Mouse (Mus musculus) stomach, postnatal 0 days (tissue): ENCODE data around the gene Islr. TPM values are rescaled to one million over a fixed set of nuclear protein-coding genes. Genes with fewer than 3 reads are reported as not detected.

Experiments
- ATAC-seq: fragments of 200-750 bp; cut with Nextera tagmentation; 2 replicates; pipeline ENCODE4 v1.8.0; 2017; ENCODE audit not compliant: low FRiP score, low TSS enrichment
- DNase-seq: peaks from one replicate; pipeline ENCODE4 v3.0.0-alpha.2; 2016; ENCODE audit warnings: low spot score
- H3K27ac ChIP-seq: fragments of 300-500 bp; sonication (generic); replicated peaks from 2 replicates; pipeline ENCODE4 v1.5.1; 2014; ENCODE audit warnings: mild to moderate bottlenecking, control low read depth
- H3K27me3 ChIP-seq: fragments of 300-500 bp; sonication (generic); 2 replicates; pipeline ENCODE4 v1.6.1; 2014; ENCODE audit warnings: low read length; ENCODE audit not compliant: control insufficient read depth, insufficient read depth
- H3K36me3 ChIP-seq: fragments of 300-500 bp; sonication (generic); 2 replicates; pipeline ENCODE4 v1.6.1; 2014; ENCODE audit warnings: low read length, mixed read lengths; ENCODE audit not compliant: control insufficient read depth, insufficient read depth
- H3K4me1 ChIP-seq: fragments of 300-500 bp; sonication (generic); replicated peaks from 2 replicates; pipeline ENCODE4 v1.6.1; 2014; ENCODE audit warnings: antibody characterized with exemption; ENCODE audit not compliant: control insufficient read depth, insufficient read depth
- H3K4me2 ChIP-seq: fragments of 300-500 bp; sonication (generic); replicated peaks from 2 replicates; pipeline ENCODE4 v1.6.1; 2014; ENCODE audit warnings: low read depth, mild to moderate bottlenecking, control low read depth, moderate library complexity
- H3K4me3 ChIP-seq: fragments of 300-500 bp; sonication (generic); 2 replicates; pipeline ENCODE4 v1.5.1; 2014; ENCODE audit warnings: low read depth, low read length, control low read depth
- H3K9ac ChIP-seq: fragments of 300-500 bp; sonication (generic); 2 replicates; pipeline ENCODE4 v1.6.1; 2014; ENCODE audit warnings: mild to moderate bottlenecking, low read length, control low read depth, mixed read lengths
- H3K9me3 ChIP-seq: fragments of 300-500 bp; sonication (generic); 2 replicates; pipeline ENCODE4 v1.6.1; 2016; ENCODE audit warnings: low read length; ENCODE audit not compliant: control insufficient read depth
- CTCF ChIP-seq: IDR thresholded peaks from 2 replicates; pipeline ENCODE4 v1.5.1; 2016; ENCODE audit warnings: antibody characterized with exemption, low read depth, mild to moderate bottlenecking, moderate library complexity
- EP300 ChIP-seq: optimal IDR thresholded peaks from 2 replicates; pipeline ENCODE3; 2016; ENCODE audit warnings: antibody characterized with exemption
- WGBS: fragments of 180-500 bp; shearing (Covaris S2); extraction: QIAGEN DNeasy Blood & Tissue Kit; methylation state at CpG from one replicate; pipeline ENCODE4 v1.1.7; 2014; 5-methylcytosine and 5-hydroxymethylcytosine counted together
- polyA plus RNA-seq: library from polyadenylated mRNA; unstranded; fragments of >200 nt; fragmentation: Nextera tagmentation; extraction: Ambion mirVana; gene quantifications from 2 replicates; pipeline ENCODE4 v1.2.1, GENCODE M21; 2015

Gene Islr
- polyA plus RNA-seq, 1 experiment from 2014 or later = 46.5 TPM

- no peaks in the 10 kb centered on the region for H3K36me3 ChIP-seq
- no peak for TF ChIP-seq EP300
- TF ChIP-seq CTCF = no peak
- H3K4me3 ChIP-seq = no peak overlapping the region
- WGBS = 74% methylated on average over 1 of the region's 1 CpGs
- H3K4me1 ChIP-seq = no peaks in the 10 kb centered on the region
- H3K9me3 ChIP-seq = no peaks in the 10 kb centered on the region
- no peak overlapping the region for H3K4me2 ChIP-seq
- DNase-seq = no peak
- no peak overlapping the region for H3K27ac ChIP-seq
- no peak for ATAC-seq
- no peak overlapping the region for H3K9ac ChIP-seq
- no peaks in the 10 kb centered on the region for H3K27me3 ChIP-seq
Observed at GRCm38 (mm10) chr9:58165779-58166178, 38.3 kb downstream of the Islr start.

GRCm38 (mm10) chr9:58163146-58163545, 41.0 kb downstream of the Islr start:
- H3K4me3 ChIP-seq = no peak overlapping the region
- no peaks in the 10 kb centered on the region for H3K9me3 ChIP-seq
- TF ChIP-seq CTCF = no peak
- no peak for TF ChIP-seq EP300
- H3K4me2 ChIP-seq = no peak overlapping the region
- WGBS = 61% methylated on average over 5 of the region's 5 CpGs
- no peak for DNase-seq
- H3K9ac ChIP-seq = no peak overlapping the region
- ATAC-seq = no peak
- no peaks in the 10 kb centered on the region for H3K36me3 ChIP-seq
- no peaks in the 10 kb centered on the region; the same call in 1 of the 2 replicates for H3K4me1 ChIP-seq
- no peak overlapping the region for H3K27ac ChIP-seq
- H3K27me3 ChIP-seq = no peaks in the 10 kb centered on the region

GRCm38 (mm10) chr9:58162173-58162572, 41.9 kb downstream of the Islr start:
- DNase-seq = no peak
- no peak overlapping the region for H3K27ac ChIP-seq
- 93% methylated on average over 3 of the region's 3 CpGs for WGBS
- H3K9me3 ChIP-seq = no peaks in the 10 kb centered on the region
- H3K4me2 ChIP-seq = no peak overlapping the region
- no peaks in the 10 kb centered on the region for H3K36me3 ChIP-seq
- H3K4me1 ChIP-seq = peaks cover under 1% of the 10 kb centered on the region
- H3K9ac ChIP-seq = no peak overlapping the region
- H3K27me3 ChIP-seq = no peaks in the 10 kb centered on the region
- TF ChIP-seq EP300 = no peak
- TF ChIP-seq CTCF = no peak
- no peak for ATAC-seq
- H3K4me3 ChIP-seq = no peak overlapping the region

- Histone ChIP-seq H3K9ac (no peak overlapping the region), H3K9me3 (no peaks in the 10 kb centered on the region), H3K4me2 (no peak overlapping the region), H3K27me3 (no peaks in the 10 kb centered on the region), H3K4me1 (peaks cover 2% of the 10 kb centered on the region), H3K36me3 (no peaks in the 10 kb centered on the region), H3K4me3 (no peak overlapping the region), H3K27ac (peak overlapping the region; percentile 94)
- no peak for DNase-seq
- 59% methylated on average over 5 of the region's 5 CpGs for WGBS
- no peak for ATAC-seq
- TF ChIP-seq CTCF (no peak), EP300 (no peak)
Observed at GRCm38 (mm10) chr9:58160315-58160714, 43.8 kb downstream of the Islr start.

- DNase-seq (no peak), ATAC-seq (peak; percentile 19; the same call in 1 of the 2 replicates)
- Histone ChIP-seq H3K4me1 (peaks cover 2% of the 10 kb centered on the region), H3K4me3 (no peak overlapping the region), H3K9me3 (no peaks in the 10 kb centered on the region), H3K36me3 (no peaks in the 10 kb centered on the region), H3K27me3 (no peaks in the 10 kb centered on the region), H3K9ac (no peak overlapping the region), H3K27ac (peak overlapping the region; percentile 94), H3K4me2 (0 out of 2 replicates have a peak overlapping the region, but pooled peaks have one; percentile 64)
- WGBS = 25% methylated on average over 4 of the region's 4 CpGs
- TF ChIP-seq EP300 = no peak
- no peak for TF ChIP-seq CTCF
Observed at GRCm38 (mm10) chr9:58159855-58160254, 44.3 kb downstream of the Islr start.

GRCm38 (mm10) chr9:58158541-58159311, 45.4 kb downstream of the Islr start:
- no peaks in the 10 kb centered on the region for H3K36me3 ChIP-seq
- peak; percentile 54 for DNase-seq
- peak; percentile 83 for ATAC-seq
- no peaks in the 10 kb centered on the region for H3K9me3 ChIP-seq
- H3K4me3 ChIP-seq = peak overlapping the region; percentile 34
- H3K4me1 ChIP-seq = peaks cover 2% of the 10 kb centered on the region
- H3K9ac ChIP-seq = peak overlapping the region; percentile 47
- 11% methylated on average over 7 of the region's 7 CpGs for WGBS
- H3K4me2 ChIP-seq = peak overlapping the region; percentile 64
- TF ChIP-seq EP300 = peak; percentile 56
- TF ChIP-seq CTCF = no peak
- H3K27me3 ChIP-seq = no peaks in the 10 kb centered on the region
- peak overlapping the region; percentile 94 for H3K27ac ChIP-seq
